Mouse (Mus musculus): ENCODE measurements around the gene Ercc6l. TPM values are rescaled to one million over a fixed set of nuclear protein-coding genes. Genes with fewer than 3 reads are reported as not detected.
A peak's percentile ranks its signal among the peaks of the same experiment; 100 is the strongest.

The Ercc6l gene
- 2.0 and 2.3 TPM in 2 replicates for polyA plus RNA-seq (2014; fragmentation: Nextera tagmentation; extraction: Ambion mirVana)

GRCm38 (mm10) chrX:102156618-102157422, at the start of gene Ercc6l:
Gene Ercc6l, minus strand, starts transcription at chrX:102157091.
- ATAC-seq (ENCODE audit: low FRiP score) (peak; percentile 99), DNase-seq (ENCODE audit: low spot score) (peak; percentile 90)
- WGBS = 9% methylated on average over 34 of the region's 42 CpGs
- Histone ChIP-seq H3K4me3 (replicated peaks; ENCODE audit: low read length) (peak within 1 kb of the TSS; percentile 38), H3K9ac (peak within 1 kb of the TSS; percentile 28; the same call in 1 of the 2 replicates), H3K4me2 (replicated peaks) (peak within 1 kb of the TSS; percentile 53), H3K36me3 (replicated peaks; ENCODE audit: control insufficient read depth, insufficient read depth) (no peaks in the 10 kb centered on the region), H3K9me3 (ENCODE audit: control insufficient read depth, low read length) (no peaks in the 10 kb centered on the region), H3K4me1 (replicated peaks; ENCODE audit: control insufficient read depth, insufficient read depth, low read length) (no peaks in the 10 kb centered on the region), H3K27ac (no peak within 1 kb of the TSS), H3K27me3 (ENCODE audit: control insufficient read depth, insufficient read depth, low read length) (no peaks in the 10 kb centered on the region)

GRCm38 (mm10) chrX:102190840-102191239, 33.9 kb upstream of the Ercc6l start:
- Histone ChIP-seq H3K4me3 (replicated peaks; ENCODE audit: low read length) (no peak overlapping the region), H3K36me3 (replicated peaks; ENCODE audit: control insufficient read depth, insufficient read depth) (peaks cover under 1% of the 10 kb centered on the region; the same call in 1 of the 2 replicates), H3K4me1 (replicated peaks; ENCODE audit: control insufficient read depth, insufficient read depth, low read length) (no peaks in the 10 kb centered on the region), H3K9me3 (ENCODE audit: control insufficient read depth, low read length) (no peaks in the 10 kb centered on the region), H3K4me2 (replicated peaks) (no peak overlapping the region), H3K27ac (no peak overlapping the region), H3K9ac (no peak overlapping the region), H3K27me3 (ENCODE audit: control insufficient read depth, insufficient read depth, low read length) (no peaks in the 10 kb centered on the region)
- ATAC-seq (ENCODE audit: low FRiP score) (no peak), DNase-seq (ENCODE audit: low spot score) (no peak)
- 44% methylated on average over 1 of the region's 1 CpGs for WGBS

GRCm38 (mm10) chrX:102189581-102189980, 32.7 kb upstream of the Ercc6l start:
- H3K4me1 ChIP-seq (replicated peaks; ENCODE audit: control insufficient read depth, insufficient read depth, low read length) = no peaks in the 10 kb centered on the region
- H3K9me3 ChIP-seq (ENCODE audit: control insufficient read depth, low read length) = no peaks in the 10 kb centered on the region
- no peak for ATAC-seq (ENCODE audit: low FRiP score)
- no peaks in the 10 kb centered on the region for H3K27me3 ChIP-seq (ENCODE audit: control insufficient read depth, insufficient read depth, low read length)
- WGBS = 56% methylated on average over 5 of the region's 5 CpGs
- no peak overlapping the region for H3K4me3 ChIP-seq (replicated peaks; ENCODE audit: low read length)
- H3K36me3 ChIP-seq (replicated peaks; ENCODE audit: control insufficient read depth, insufficient read depth) = peaks cover 11% of the 10 kb centered on the region
- H3K27ac ChIP-seq = no peak overlapping the region
- 0 out of 2 replicates have a peak overlapping the region, but pooled peaks have one; percentile 17 for H3K4me2 ChIP-seq (replicated peaks)
- H3K9ac ChIP-seq = no peak overlapping the region
- no peak for DNase-seq (ENCODE audit: low spot score)

- Histone ChIP-seq H3K4me2 (replicated peaks) (peak within 1 kb of the TSS; percentile 71), H3K27me3 (ENCODE audit: control insufficient read depth, insufficient read depth, low read length) (no peaks in the 10 kb centered on the region), H3K36me3 (replicated peaks; ENCODE audit: control insufficient read depth, insufficient read depth) (peaks cover 18% of the 10 kb centered on the region), H3K27ac (peak within 1 kb of the TSS; percentile 88), H3K9me3 (ENCODE audit: control insufficient read depth, low read length) (no peaks in the 10 kb centered on the region), H3K4me1 (replicated peaks; ENCODE audit: control insufficient read depth, insufficient read depth, low read length) (no peaks in the 10 kb centered on the region), H3K9ac (peak within 1 kb of the TSS; percentile 80), H3K4me3 (replicated peaks; ENCODE audit: low read length) (peak within 1 kb of the TSS; percentile 57)
- DNase-seq (ENCODE audit: low spot score) = peak; percentile 79
- 21% methylated on average over 37 of the region's 37 CpGs for WGBS
- peak; percentile 93 for ATAC-seq (ENCODE audit: low FRiP score)
Observed at GRCm38 (mm10) chrX:102188712-102189497, 32.0 kb upstream of the Ercc6l start, which contains the start of gene Rps4x. Gene Rps4x, minus strand, starts transcription at chrX:102189394.

GRCm38 (mm10) chrX:102187023-102187699, 30.3 kb upstream of the Ercc6l start:
- Histone ChIP-seq H3K27ac (no peak overlapping the region), H3K9ac (peak overlapping the region; percentile 32), H3K4me2 (replicated peaks) (peak overlapping the region; percentile 71), H3K4me1 (replicated peaks; ENCODE audit: control insufficient read depth, insufficient read depth, low read length) (no peaks in the 10 kb centered on the region), H3K27me3 (ENCODE audit: control insufficient read depth, insufficient read depth, low read length) (no peaks in the 10 kb centered on the region), H3K9me3 (ENCODE audit: control insufficient read depth, low read length) (no peaks in the 10 kb centered on the region), H3K4me3 (replicated peaks; ENCODE audit: low read length) (peak overlapping the region; percentile 57), H3K36me3 (replicated peaks; ENCODE audit: control insufficient read depth, insufficient read depth) (peaks cover 32% of the 10 kb centered on the region)
- DNase-seq (ENCODE audit: low spot score) (no peak), ATAC-seq (ENCODE audit: low FRiP score) (no peak)
- WGBS = 49% methylated on average over 11 of the region's 11 CpGs

- no peak overlapping the region for H3K9ac ChIP-seq
- H3K9me3 ChIP-seq (ENCODE audit: control insufficient read depth, low read length) = no peaks in the 10 kb centered on the region
- H3K27me3 ChIP-seq (ENCODE audit: control insufficient read depth, insufficient read depth, low read length) = no peaks in the 10 kb centered on the region
- H3K4me3 ChIP-seq (replicated peaks; ENCODE audit: low read length) = no peak overlapping the region
- H3K4me2 ChIP-seq (replicated peaks) = no peak overlapping the region
- no peaks in the 10 kb centered on the region for H3K4me1 ChIP-seq (replicated peaks; ENCODE audit: control insufficient read depth, insufficient read depth, low read length)
- DNase-seq (ENCODE audit: low spot score) (no peak), ATAC-seq (ENCODE audit: low FRiP score) (no peak)
- peaks cover 32% of the 10 kb centered on the region for H3K36me3 ChIP-seq (replicated peaks; ENCODE audit: control insufficient read depth, insufficient read depth)
- H3K27ac ChIP-seq = no peak overlapping the region
Observed at GRCm38 (mm10) chrX:102182575-102182974, 25.7 kb upstream of the Ercc6l start.

- 88% methylated on average over 5 of the region's 5 CpGs for WGBS
- H3K9me3 ChIP-seq (ENCODE audit: control insufficient read depth, low read length) = no peaks in the 10 kb centered on the region
- H3K4me2 ChIP-seq (replicated peaks) = no peak overlapping the region
- H3K36me3 ChIP-seq (replicated peaks; ENCODE audit: control insufficient read depth, insufficient read depth) = no peaks in the 10 kb centered on the region
- no peaks in the 10 kb centered on the region for H3K27me3 ChIP-seq (ENCODE audit: control insufficient read depth, insufficient read depth, low read length)
- no peak overlapping the region for H3K27ac ChIP-seq
- no peaks in the 10 kb centered on the region for H3K4me1 ChIP-seq (replicated peaks; ENCODE audit: control insufficient read depth, insufficient read depth, low read length)
- no peak overlapping the region for H3K9ac ChIP-seq
- DNase-seq (ENCODE audit: low spot score) = no peak
- ATAC-seq (ENCODE audit: low FRiP score) = no peak
- no peak overlapping the region for H3K4me3 ChIP-seq (replicated peaks; ENCODE audit: low read length)
Observed at GRCm38 (mm10) chrX:102175538-102176287, 18.8 kb upstream of the Ercc6l start.

GRCm38 (mm10) chrX:102170900-102171299, 14.0 kb upstream of the Ercc6l start:
- H3K9ac ChIP-seq = no peak overlapping the region
- DNase-seq (ENCODE audit: low spot score) (no peak), ATAC-seq (ENCODE audit: low FRiP score) (no peak)
- no peaks in the 10 kb centered on the region for H3K27me3 ChIP-seq (ENCODE audit: control insufficient read depth, insufficient read depth, low read length)
- no peak overlapping the region for H3K27ac ChIP-seq
- H3K4me3 ChIP-seq (replicated peaks; ENCODE audit: low read length) = no peak overlapping the region
- H3K36me3 ChIP-seq (replicated peaks; ENCODE audit: control insufficient read depth, insufficient read depth) = no peaks in the 10 kb centered on the region
- H3K4me2 ChIP-seq (replicated peaks) = no peak overlapping the region
- H3K4me1 ChIP-seq (replicated peaks; ENCODE audit: control insufficient read depth, insufficient read depth, low read length) = no peaks in the 10 kb centered on the region
- 66% methylated on average over 3 of the region's 3 CpGs for WGBS
- H3K9me3 ChIP-seq (ENCODE audit: control insufficient read depth, low read length) = no peaks in the 10 kb centered on the region

All from hindbrain, embryonic 14.5 days (tissue).